Mouse (Mus musculus) thymus, postnatal 10 days (tissue): ENCODE data around the gene BC061237.
"Not testable (repeated sequence)": the region's sequence is repeated elsewhere in the genome, so short reads cannot be mapped to it uniquely, and the experiment has no call there.

ENCODE experiments used
- DNase-seq, 2 experiments: peaks; one replicate each; pipeline ENCODE4 v3.0.0; 2021; ENCODE audit warnings: low spot score in 2 of 2

The BC061237 gene

GRCm38 (mm10) chr14:44492163-44492562, at the start of gene BC061237:
BC061237 (plus strand) TSS chr14:44492463.
- not testable (repeated sequence) for DNase-seq

- not testable (repeated sequence) for DNase-seq
Observed at GRCm38 (mm10) chr14:44517976-44518375, 25.7 kb downstream of the BC061237 start, which contains the start of gene Gm17093. Gm17093 (plus strand) TSS chr14:44518276.

GRCm38 (mm10) chr14:44547961-44548360, 55.7 kb downstream of the BC061237 start:
- DNase-seq, result not testable (repeated sequence)
